Mouse (Mus musculus): ENCODE results near the gene Antxr2. TPM values are rescaled to one million over a fixed set of nuclear protein-coding genes. Genes with fewer than 3 reads are reported as not detected.

Antxr2 gene
- total and polyA plus RNA-seq, 3 experiments, result 3.6 to 4.0 (median 3.9) TPM

GRCm38 (mm10) chr5:97846503-97846902 lies 184.3 kb downstream of the Antxr2 start:
- dilution Hi-C loops (cut with MboI; ENCODE audit: extremely low pct_ligation_motif_present, extremely low pct_unique_long_range_greater_than_20kb, low sequenced_read_pairs), result no loop called here
- H3K4me2 ChIP-seq (ENCODE audit: insufficient read depth, low read depth, poor library complexity, severe bottlenecking), result no peak overlapping the region
- no peak overlapping the region for H3K9ac ChIP-seq (ENCODE audit: insufficient read depth, low read depth)
- no peaks in the 10 kb centered on the region for H3K79me2 ChIP-seq (replicated peaks; ENCODE audit: control insufficient read depth, extremely low read depth, insufficient read depth, poor library complexity, severe bottlenecking)
- TF ChIP-seq CHD1 (IDR thresholded peaks at IDR 0.05; ENCODE audit: low read depth, low read length) (no peak), RCOR1 (conservative IDR thresholded peaks at IDR 0.05; ENCODE audit: low read depth, low read length) (no peak)
- peaks cover 0 to 6% of the 10 kb centered on the region in 2 experiments; a peak in 2 of 4 replicates for H3K4me1 ChIP-seq (ENCODE audit: control insufficient read depth in 1 of 2, insufficient read depth in 2 of 2)
- no peak overlapping the region for H3K4me3 ChIP-seq (replicated peaks in 1 of 3; ENCODE audit: low read depth in 2 of 3, low read length in 2 of 3, poor library complexity in 1 of 3)
- H3K9me3 ChIP-seq (replicated peaks; ENCODE audit: low read length), result no peaks in the 10 kb centered on the region
- in situ Hi-C loops (cut with MboI; ENCODE audit: low pct_ligation_motif_present, low pct_unique_long_range_greater_than_20kb, low sequenced_read_pairs), result no loop called here
- no peaks in the 10 kb centered on the region for H3K27me3 ChIP-seq (replicated peaks)
- no peak for DNase-seq (ENCODE audit: extremely low read depth)
- no peak overlapping the region for H3K27ac ChIP-seq (ENCODE audit: insufficient read depth, low read depth)
- H3K36me3 ChIP-seq (replicated peaks in 1 of 2; ENCODE audit: control insufficient read depth in 1 of 2, insufficient read depth in 1 of 2, low read length in 1 of 2), result no peaks in the 10 kb centered on the region

- no peak overlapping the region for H3K27ac ChIP-seq (ENCODE audit: insufficient read depth, low read depth)
Observed at GRCm38 (mm10) chr5:97842016-97842415, 188.8 kb downstream of the Antxr2 start.

GRCm38 (mm10) chr5:97839924-97840279 lies 190.9 kb downstream of the Antxr2 start:
- Histone ChIP-seq H3K27me3 (replicated peaks) (no peaks in the 10 kb centered on the region), H3K9me3 (replicated peaks; ENCODE audit: low read length) (no peaks in the 10 kb centered on the region), H3K9ac (ENCODE audit: insufficient read depth, low read depth) (no peak overlapping the region), H3K4me2 (ENCODE audit: insufficient read depth, low read depth, poor library complexity, severe bottlenecking) (no peak overlapping the region), H3K4me1 (ENCODE audit: control insufficient read depth in 1 of 2, insufficient read depth in 2 of 2) (peaks cover under 1 to 6% of the 10 kb centered on the region in 2 experiments; a peak in 2 of 4 replicates), H3K79me2 (replicated peaks; ENCODE audit: control insufficient read depth, extremely low read depth, insufficient read depth, poor library complexity, severe bottlenecking) (no peaks in the 10 kb centered on the region), H3K27ac (ENCODE audit: insufficient read depth, low read depth) (no peak overlapping the region), H3K36me3 (replicated peaks in 1 of 2; ENCODE audit: control insufficient read depth in 1 of 2, insufficient read depth in 1 of 2, low read length in 1 of 2) (no peaks in the 10 kb centered on the region), H3K4me3 (replicated peaks in 1 of 3; ENCODE audit: low read depth in 2 of 3, low read length in 2 of 3, poor library complexity in 1 of 3) (no peak overlapping the region)
- dilution Hi-C loops (cut with MboI; ENCODE audit: extremely low pct_ligation_motif_present, extremely low pct_unique_long_range_greater_than_20kb, low sequenced_read_pairs), result no loop called here
- peak; percentile 7 for DNase-seq (ENCODE audit: extremely low read depth)
- in situ Hi-C loops (cut with MboI; ENCODE audit: low pct_ligation_motif_present, low pct_unique_long_range_greater_than_20kb, low sequenced_read_pairs), result no loop called here
- TF ChIP-seq USF2 (conservative IDR thresholded peaks at IDR 0.05; ENCODE audit: low read depth, low read length) (no peak), SIN3A (IDR thresholded peaks at IDR 0.05; ENCODE audit: low read length) (no peak), CTCF (conservative IDR thresholded peaks at IDR 0.05 in 1 of 2, IDR thresholded peaks at IDR 0.05 in 1 of 2; ENCODE audit: low read depth in 2 of 2, low read length in 2 of 2) (no peak), NELFE (IDR thresholded peaks at IDR 0.05; ENCODE audit: low read depth, low read length) (no peak), ZMIZ1 (IDR thresholded peaks at IDR 0.05; ENCODE audit: low read depth, low read length) (no peak), SMC3 (IDR thresholded peaks at IDR 0.05; ENCODE audit: low read depth, low read length) (no peak), CHD1 (IDR thresholded peaks at IDR 0.05; ENCODE audit: low read depth, low read length) (no peak)

More at GRCm38 (mm10) chr5:97842016-97842415, 188.8 kb downstream of the Antxr2 start:
- no peak for TF ChIP-seq ZNF384 (IDR thresholded peaks at IDR 0.05; ENCODE audit: low read depth, low read length)
- TF ChIP-seq ELF1 (IDR thresholded peaks at IDR 0.05; ENCODE audit: low read depth, low read length), result no peak
- TF ChIP-seq JUN (IDR thresholded peaks at IDR 0.05; ENCODE audit: insufficient read depth, low read depth, low read length), result no peak
- TF ChIP-seq ZKSCAN1 (IDR thresholded peaks at IDR 0.05; ENCODE audit: borderline replicate concordance, low read depth, low read length), result no peak
- TF ChIP-seq EP300 (IDR thresholded peaks at IDR 0.05; ENCODE audit: low read length), result no peak
- no peak for TF ChIP-seq KAT2A (IDR thresholded peaks at IDR 0.05; ENCODE audit: insufficient replicate concordance, low read length)
- no peak for TF ChIP-seq RAD21 (IDR thresholded peaks at IDR 0.05; ENCODE audit: low read depth, low read length)
- no peak for TF ChIP-seq CHD2 (IDR thresholded peaks at IDR 0.05; ENCODE audit: low read length)
- no peak for TF ChIP-seq MYC (IDR thresholded peaks at IDR 0.05; ENCODE audit: low read depth, low read length)
- TF ChIP-seq USF2 (conservative IDR thresholded peaks at IDR 0.05; ENCODE audit: low read depth, low read length), result no peak
- no peak for TF ChIP-seq UBTF (IDR thresholded peaks at IDR 0.05; ENCODE audit: low read depth, low read length)
- TF ChIP-seq BHLHE40 (IDR thresholded peaks at IDR 0.05; ENCODE audit: low read depth, low read length), result no peak
- no peak for TF ChIP-seq ZMIZ1 (IDR thresholded peaks at IDR 0.05; ENCODE audit: low read depth, low read length)
- TF ChIP-seq POLR2AphosphoS2 (IDR thresholded peaks at IDR 0.05; ENCODE audit: low read depth, low read length), result no peak
- TF ChIP-seq MEF2A (IDR thresholded peaks at IDR 0.05; ENCODE audit: borderline replicate concordance, low read depth, low read length), result no peak
- no peak for TF ChIP-seq RCOR1 (conservative IDR thresholded peaks at IDR 0.05; ENCODE audit: low read depth, low read length)
- no peak for TF ChIP-seq GABPA (IDR thresholded peaks at IDR 0.05; ENCODE audit: insufficient replicate concordance, low read depth, low read length)
- Histone ChIP-seq H3K27me3 (replicated peaks) (no peaks in the 10 kb centered on the region), H3K79me2 (replicated peaks; ENCODE audit: control insufficient read depth, extremely low read depth, insufficient read depth, poor library complexity, severe bottlenecking) (no peaks in the 10 kb centered on the region), H3K4me3 (replicated peaks in 1 of 3; ENCODE audit: low read depth in 2 of 3, low read length in 2 of 3, poor library complexity in 1 of 3) (no peak overlapping the region), H3K36me3 (replicated peaks in 1 of 2; ENCODE audit: control insufficient read depth in 1 of 2, insufficient read depth in 1 of 2, low read length in 1 of 2) (no peaks in the 10 kb centered on the region), H3K4me2 (ENCODE audit: insufficient read depth, low read depth, poor library complexity, severe bottlenecking) (no peak overlapping the region), H3K4me1 (ENCODE audit: control insufficient read depth in 1 of 2, insufficient read depth in 2 of 2) (peaks cover 0 to 6% of the 10 kb centered on the region in 2 experiments; a peak in 2 of 4 replicates), H3K9ac (ENCODE audit: insufficient read depth, low read depth) (no peak overlapping the region), H3K9me3 (replicated peaks; ENCODE audit: low read length) (no peaks in the 10 kb centered on the region)
- DNase-seq (ENCODE audit: extremely low read depth), result no peak
- in situ Hi-C loops (cut with MboI; ENCODE audit: low pct_ligation_motif_present, low pct_unique_long_range_greater_than_20kb, low sequenced_read_pairs), result no loop called here
- dilution Hi-C loops (cut with MboI; ENCODE audit: extremely low pct_ligation_motif_present, extremely low pct_unique_long_range_greater_than_20kb, low sequenced_read_pairs), result no loop called here

All from CH12.LX (cell line).